Mouse (Mus musculus): Measurements from ENCODE around the gene Prf1. TPM values are rescaled to one million over a fixed set of nuclear protein-coding genes. Genes with fewer than 3 reads are reported as not detected.
A peak's percentile ranks its signal among the peaks of the same experiment; 100 is the strongest.

Prf1 gene
- polyA plus RNA-seq (2015; fragmentation: Nextera tagmentation; extraction: Ambion mirVana), result 0.06 TPM in 1 of 2 replicates, not detected in the other

- no peak within 1 kb of the TSS for H3K27ac ChIP-seq
- H3K4me3 ChIP-seq (replicated peaks), result no peak within 1 kb of the TSS
- H3K4me2 ChIP-seq, result no peak within 1 kb of the TSS
- H3K27me3 ChIP-seq (replicated peaks), result no peaks in the 10 kb centered on the region
- WGBS, result 72% methylated on average over 7 of the region's 7 CpGs
- no peak for ATAC-seq (ENCODE audit: insufficient read depth, low FRiP score, low read depth)
- H3K4me1 ChIP-seq, result no peaks in the 10 kb centered on the region
- H3K9me3 ChIP-seq, result no peaks in the 10 kb centered on the region
- no peak within 1 kb of the TSS for H3K9ac ChIP-seq
- H3K36me3 ChIP-seq, result no peaks in the 10 kb centered on the region
These were observed at the start of gene Prf1 for GRCm38 (mm10) chr10:61297477-61297876. Prf1 (plus strand) TSS chr10:61297833.

- no peak for ATAC-seq (ENCODE audit: insufficient read depth, low FRiP score, low read depth)
- H3K4me1 ChIP-seq, result 0 out of 2 replicates have a peak, but pooled peaks cover 4% of the 10 kb centered on the region
- no peaks in the 10 kb centered on the region for H3K9me3 ChIP-seq
- H3K36me3 ChIP-seq, result no peaks in the 10 kb centered on the region
- no peaks in the 10 kb centered on the region for H3K27me3 ChIP-seq (replicated peaks)
- H3K4me2 ChIP-seq, result no peak overlapping the region
- H3K9ac ChIP-seq, result no peak overlapping the region
- no peak overlapping the region for H3K27ac ChIP-seq
- WGBS, result 64% methylated on average over 13 of the region's 13 CpGs
- no peak overlapping the region for H3K4me3 ChIP-seq (replicated peaks)
These were observed 49.0 kb upstream of the Prf1 start for GRCm38 (mm10) chr10:61248596-61249114.

- 51% methylated on average over 2 of the region's 2 CpGs for WGBS
- Histone ChIP-seq H3K27ac (no peak overlapping the region), H3K4me1 (0 out of 2 replicates have a peak, but pooled peaks cover 4% of the 10 kb centered on the region), H3K4me2 (no peak overlapping the region), H3K36me3 (no peaks in the 10 kb centered on the region), H3K27me3 (replicated peaks) (no peaks in the 10 kb centered on the region), H3K9ac (no peak overlapping the region), H3K9me3 (no peaks in the 10 kb centered on the region), H3K4me3 (replicated peaks) (no peak overlapping the region)
- no peak for ATAC-seq (ENCODE audit: insufficient read depth, low FRiP score, low read depth)
These were observed 47.7 kb upstream of the Prf1 start for GRCm38 (mm10) chr10:61249951-61250350.

- no peak overlapping the region for H3K4me2 ChIP-seq
- ATAC-seq (ENCODE audit: insufficient read depth, low FRiP score, low read depth), result no peak
- no peaks in the 10 kb centered on the region for H3K36me3 ChIP-seq
- H3K4me3 ChIP-seq (replicated peaks), result no peak overlapping the region
- H3K9ac ChIP-seq, result no peak overlapping the region
- no peaks in the 10 kb centered on the region for H3K9me3 ChIP-seq
- no peaks in the 10 kb centered on the region for H3K27me3 ChIP-seq (replicated peaks)
- WGBS, result 60% methylated on average over 6 of the region's 6 CpGs
- H3K4me1 ChIP-seq, result no peaks in the 10 kb centered on the region
- H3K27ac ChIP-seq, result no peak overlapping the region
These were observed 42.9 kb upstream of the Prf1 start for GRCm38 (mm10) chr10:61254761-61255160.

- Histone ChIP-seq H3K4me2 (no peak overlapping the region), H3K36me3 (no peaks in the 10 kb centered on the region), H3K9me3 (no peaks in the 10 kb centered on the region), H3K27me3 (replicated peaks) (no peaks in the 10 kb centered on the region), H3K27ac (no peak overlapping the region), H3K4me1 (no peaks in the 10 kb centered on the region), H3K9ac (no peak overlapping the region), H3K4me3 (replicated peaks) (no peak overlapping the region)
- WGBS, result 69% methylated on average over 8 of the region's 8 CpGs
- no peak for ATAC-seq (ENCODE audit: insufficient read depth, low FRiP score, low read depth)
These were observed 42.4 kb upstream of the Prf1 start for GRCm38 (mm10) chr10:61255190-61255589.

- Histone ChIP-seq H3K4me2 (no peak overlapping the region), H3K36me3 (no peaks in the 10 kb centered on the region)
- 91% methylated on average over 9 of the region's 9 CpGs for WGBS
These were observed 41.0 kb upstream of the Prf1 start for GRCm38 (mm10) chr10:61256665-61257064.

GRCm38 (mm10) chr10:61258131-61258530 is 39.5 kb upstream of the Prf1 start:
- no peak overlapping the region for H3K4me3 ChIP-seq (replicated peaks)
- H3K9me3 ChIP-seq, result no peaks in the 10 kb centered on the region
- H3K36me3 ChIP-seq, result no peaks in the 10 kb centered on the region
- no peak overlapping the region for H3K4me2 ChIP-seq
- no peak for ATAC-seq (ENCODE audit: insufficient read depth, low FRiP score, low read depth)
- H3K27ac ChIP-seq, result no peak overlapping the region
- 68% methylated on average over 1 of the region's 1 CpGs for WGBS
- H3K4me1 ChIP-seq, result no peaks in the 10 kb centered on the region
- no peak overlapping the region for H3K9ac ChIP-seq
- H3K27me3 ChIP-seq (replicated peaks), result no peaks in the 10 kb centered on the region

More at GRCm38 (mm10) chr10:61256665-61257064, 41.0 kb upstream of the Prf1 start:
- no peak overlapping the region for H3K27ac ChIP-seq
- H3K4me3 ChIP-seq (replicated peaks), result no peak overlapping the region
- no peak overlapping the region for H3K9ac ChIP-seq
- no peaks in the 10 kb centered on the region for H3K4me1 ChIP-seq
- H3K9me3 ChIP-seq, result no peaks in the 10 kb centered on the region
- no peak for ATAC-seq (ENCODE audit: insufficient read depth, low FRiP score, low read depth)
- H3K27me3 ChIP-seq (replicated peaks), result no peaks in the 10 kb centered on the region

- Histone ChIP-seq H3K4me2 (no peak overlapping the region), H3K4me1 (no peaks in the 10 kb centered on the region), H3K9ac (no peak overlapping the region), H3K27me3 (replicated peaks) (no peaks in the 10 kb centered on the region), H3K4me3 (replicated peaks) (no peak overlapping the region), H3K36me3 (no peaks in the 10 kb centered on the region), H3K9me3 (no peaks in the 10 kb centered on the region), H3K27ac (no peak overlapping the region)
- 55% methylated on average over 13 of the region's 13 CpGs for WGBS
- ATAC-seq (ENCODE audit: insufficient read depth, low FRiP score, low read depth), result no peak
These were observed 36.1 kb upstream of the Prf1 start for GRCm38 (mm10) chr10:61261229-61262156.

GRCm38 (mm10) chr10:61263606-61264005 is 34.0 kb upstream of the Prf1 start:
- Histone ChIP-seq H3K36me3 (no peaks in the 10 kb centered on the region), H3K4me3 (replicated peaks) (no peak overlapping the region), H3K9ac (no peak overlapping the region), H3K4me2 (no peak overlapping the region), H3K4me1 (no peaks in the 10 kb centered on the region), H3K9me3 (no peaks in the 10 kb centered on the region), H3K27me3 (replicated peaks) (no peaks in the 10 kb centered on the region), H3K27ac (no peak overlapping the region)
- 86% methylated on average over 8 of the region's 8 CpGs for WGBS
- ATAC-seq (ENCODE audit: insufficient read depth, low FRiP score, low read depth), result no peak

- Histone ChIP-seq H3K4me1 (peaks cover 2% of the 10 kb centered on the region; the same call in 1 of the 2 replicates), H3K9ac (no peak overlapping the region), H3K4me2 (no peak overlapping the region), H3K27ac (no peak overlapping the region), H3K27me3 (replicated peaks) (peaks cover 2% of the 10 kb centered on the region; the same call in 1 of the 2 replicates), H3K4me3 (replicated peaks) (no peak overlapping the region), H3K9me3 (no peaks in the 10 kb centered on the region), H3K36me3 (no peaks in the 10 kb centered on the region)
- 83% methylated on average over 5 of the region's 5 CpGs for WGBS
- no peak for ATAC-seq (ENCODE audit: insufficient read depth, low FRiP score, low read depth)
These were observed 30.3 kb upstream of the Prf1 start for GRCm38 (mm10) chr10:61267378-61267777.

GRCm38 (mm10) chr10:61272089-61272626 is 25.5 kb upstream of the Prf1 start:
- no peaks in the 10 kb centered on the region for H3K36me3 ChIP-seq
- no peak for ATAC-seq (ENCODE audit: insufficient read depth, low FRiP score, low read depth)
- H3K27me3 ChIP-seq (replicated peaks), result peaks cover 10% of the 10 kb centered on the region; the same call in 1 of the 2 replicates
- no peaks in the 10 kb centered on the region for H3K9me3 ChIP-seq
- no peak overlapping the region for H3K9ac ChIP-seq
- 50% methylated on average over 8 of the region's 8 CpGs for WGBS
- peaks cover 13% of the 10 kb centered on the region; the same call in 1 of the 2 replicates for H3K4me1 ChIP-seq
- H3K4me2 ChIP-seq, result peak overlapping the region; percentile 93
- no peak overlapping the region for H3K27ac ChIP-seq
- peak overlapping the region; percentile 55; the same call in 1 of the 2 replicates for H3K4me3 ChIP-seq (replicated peaks)

GRCm38 (mm10) chr10:61272631-61273030 is 25.0 kb upstream of the Prf1 start:
- WGBS, result 40% methylated on average over 5 of the region's 5 CpGs
- H3K4me2 ChIP-seq, result peak overlapping the region; percentile 93
- peaks cover 13% of the 10 kb centered on the region; the same call in 1 of the 2 replicates for H3K4me1 ChIP-seq
- no peaks in the 10 kb centered on the region for H3K9me3 ChIP-seq
- H3K27ac ChIP-seq, result no peak overlapping the region
- peak overlapping the region; percentile 55 for H3K4me3 ChIP-seq (replicated peaks)
- ATAC-seq (ENCODE audit: insufficient read depth, low FRiP score, low read depth), result no peak
- no peaks in the 10 kb centered on the region for H3K36me3 ChIP-seq
- H3K27me3 ChIP-seq (replicated peaks), result peaks cover 10% of the 10 kb centered on the region; the same call in 1 of the 2 replicates
- H3K9ac ChIP-seq, result peak overlapping the region; percentile 22; the same call in 1 of the 2 replicates

All from stomach, embryonic 15.5 days (tissue).